Mouse (Mus musculus) layer of hippocampus, postnatal 36 days (tissue): ENCODE results near the gene Nkx6-2. TPM values are rescaled to one million over a fixed set of nuclear protein-coding genes. Genes with fewer than 3 reads are reported as not detected.

Experiments
- DNase-seq, 2 experiments: peaks; one replicate each; pipeline ENCODE4 v3.0.0; 2022
- total RNA-seq, 2 experiments: library from RNA; stranded (reverse); gene quantifications; 2 replicates each; pipeline ENCODE4 v1.2.3; 2021

Gene Nkx6-2
- total RNA-seq, 2 experiments from 2014 or later, result 9.2 to 9.9 TPM

DNA sequence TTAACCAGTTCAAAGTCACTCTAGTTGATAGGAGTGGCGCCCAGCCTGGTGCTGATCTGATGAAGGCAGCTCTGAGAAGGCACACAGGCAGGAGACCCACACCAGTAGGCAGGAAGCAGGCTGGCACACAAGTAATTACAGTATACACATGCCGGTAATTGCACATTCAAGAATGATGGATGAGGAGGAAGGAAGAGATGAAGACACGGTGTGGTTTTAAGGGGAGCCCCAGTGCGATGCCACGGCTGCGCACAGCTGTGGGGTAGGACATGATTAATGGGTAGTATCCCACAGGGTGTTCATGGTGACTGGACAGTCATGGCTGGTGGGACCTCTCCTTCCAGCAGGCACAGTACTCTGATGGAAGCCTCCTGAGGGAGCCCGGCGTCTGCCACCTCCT, 16.1 kb downstream of the Nkx6-2 start:
- no peak for DNase-seq

DNA sequence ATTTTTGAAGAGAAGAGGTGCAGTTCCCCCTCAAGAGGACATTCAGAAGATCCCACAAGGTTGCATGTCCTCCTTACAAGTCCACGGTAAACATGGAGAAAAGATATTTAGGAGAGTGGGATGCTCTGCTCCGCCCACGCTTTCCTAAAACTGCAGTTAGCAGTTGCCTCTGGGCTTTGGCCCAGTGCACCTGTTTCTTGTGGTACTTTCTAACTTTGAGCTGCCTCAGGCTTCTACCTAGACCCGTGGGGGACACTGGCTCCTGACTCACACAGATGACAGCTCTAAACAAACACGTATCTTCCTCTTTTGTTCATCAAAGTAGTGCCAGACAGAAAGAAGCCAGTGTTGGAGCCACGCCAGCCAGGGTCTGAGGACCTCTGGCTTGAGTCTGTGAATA, 16.6 kb downstream of the Nkx6-2 start:
- no peak for DNase-seq

DNA sequence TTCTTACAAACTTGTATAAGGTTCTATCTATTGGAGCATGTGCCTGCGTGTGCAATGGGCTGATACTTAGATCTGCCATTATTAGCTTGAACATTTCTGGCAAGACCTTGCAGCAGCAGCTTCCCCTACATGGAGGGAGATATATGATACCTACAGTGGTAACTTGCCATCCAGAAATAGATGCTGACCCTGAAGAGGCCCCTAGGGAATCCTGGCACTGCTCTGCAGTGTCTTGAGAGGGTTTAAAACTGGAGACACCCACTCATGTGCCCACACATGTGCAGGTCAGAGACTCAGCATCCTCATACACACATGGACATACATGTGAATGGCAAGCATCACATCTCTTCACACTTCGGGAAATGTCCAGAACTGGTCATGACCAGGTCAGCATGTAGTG, 18.4 kb downstream of the Nkx6-2 start:
- no peak for DNase-seq

DNA sequence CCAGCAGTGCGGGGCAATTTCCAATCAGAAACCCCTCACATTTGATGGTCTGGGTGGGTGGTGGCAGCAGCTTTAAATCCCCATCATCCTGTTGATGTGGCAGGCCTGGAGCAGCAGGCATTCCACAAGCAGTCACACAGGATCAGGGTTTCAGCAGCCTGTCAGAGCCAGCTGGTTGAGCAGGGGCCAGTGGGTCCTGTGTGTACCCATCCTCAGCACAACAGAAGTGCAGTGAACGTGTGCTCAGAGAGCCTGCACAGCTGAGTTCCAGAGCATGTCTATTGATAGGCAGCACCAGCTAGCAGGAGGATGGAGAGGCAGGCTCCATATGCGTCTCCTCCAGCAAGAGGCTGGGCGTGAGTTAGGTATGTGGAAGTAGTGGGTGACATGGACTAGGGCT, 19.2 kb downstream of the Nkx6-2 start:
- no peak for DNase-seq

DNA sequence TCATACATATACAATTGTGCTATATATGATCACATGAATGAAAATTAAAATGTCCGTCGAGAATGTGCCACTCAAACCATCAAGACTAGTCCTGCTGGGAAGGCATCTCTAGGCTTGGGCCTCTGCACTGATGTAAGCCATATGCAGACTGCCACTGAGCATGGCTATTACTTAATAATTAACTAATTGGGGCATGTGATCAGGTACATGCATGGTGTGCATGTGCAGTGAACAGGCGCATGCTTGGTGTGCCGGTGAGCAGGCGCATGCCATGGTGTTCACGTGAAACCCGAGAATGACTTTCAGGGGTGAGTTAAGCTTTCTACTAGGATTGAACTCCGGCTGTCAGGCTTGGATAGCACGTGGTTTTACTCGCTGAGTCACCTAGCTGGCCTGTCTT, 22.9 kb downstream of the Nkx6-2 start:
- DNase-seq, result no peak

DNA sequence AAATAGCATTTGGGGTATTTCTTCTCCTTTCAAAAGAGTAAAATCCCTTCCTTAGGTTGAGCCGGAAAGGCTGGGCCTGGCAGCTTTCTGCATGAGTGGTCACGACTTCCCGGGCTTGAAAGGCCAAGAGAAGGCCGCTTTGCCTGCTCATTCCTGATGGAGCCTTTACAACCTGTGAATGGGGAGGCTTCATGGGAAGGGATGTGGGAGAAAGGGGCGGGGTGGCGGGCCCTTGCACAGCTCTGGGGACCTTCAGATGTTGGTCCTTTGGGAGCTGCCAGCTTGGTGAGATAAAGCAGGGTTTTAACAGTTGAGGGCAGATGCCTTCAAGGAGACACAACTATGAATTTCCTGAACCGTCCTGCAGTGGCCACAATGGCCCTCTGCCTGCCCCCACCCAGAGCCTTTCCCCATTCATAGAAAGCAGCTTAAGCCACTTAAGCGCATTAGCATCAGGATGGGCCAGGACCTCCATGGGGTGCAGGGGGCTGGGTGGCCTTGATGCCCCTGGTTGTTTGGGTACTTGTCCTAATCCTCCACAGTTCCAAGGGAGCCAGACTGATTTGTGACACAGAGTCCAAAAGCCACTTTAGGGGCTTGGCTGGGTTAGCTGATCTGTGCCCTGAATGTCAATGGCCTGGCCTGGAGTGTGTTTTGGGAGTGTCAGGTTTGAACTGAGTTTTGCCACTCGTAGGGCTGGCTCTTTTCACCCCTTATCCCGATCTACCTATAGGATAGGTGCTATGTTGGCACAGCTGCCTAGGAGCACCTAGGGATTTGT, 25.7 kb downstream of the Nkx6-2 start:
- no peak for DNase-seq

DNA sequence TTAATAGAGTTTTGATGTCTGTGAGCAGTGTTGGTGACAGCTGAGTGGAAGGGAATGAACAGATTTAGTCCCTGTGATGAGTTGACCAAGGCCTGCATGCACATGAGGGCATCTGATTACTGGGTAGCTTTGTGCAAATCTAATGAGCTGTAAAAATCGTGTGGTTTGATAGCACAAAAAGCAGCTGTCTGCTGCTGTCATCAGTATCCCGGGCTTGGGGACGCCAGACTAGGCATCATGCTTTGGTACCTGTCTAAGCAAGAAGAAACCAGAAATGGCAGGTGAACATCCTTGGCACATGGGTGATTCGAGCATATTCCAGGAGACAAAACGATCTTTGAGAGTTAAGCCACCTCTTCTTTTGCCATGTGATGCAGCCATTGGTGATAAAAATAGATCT, 26.3 kb downstream of the Nkx6-2 start:
- no peak for DNase-seq

DNA sequence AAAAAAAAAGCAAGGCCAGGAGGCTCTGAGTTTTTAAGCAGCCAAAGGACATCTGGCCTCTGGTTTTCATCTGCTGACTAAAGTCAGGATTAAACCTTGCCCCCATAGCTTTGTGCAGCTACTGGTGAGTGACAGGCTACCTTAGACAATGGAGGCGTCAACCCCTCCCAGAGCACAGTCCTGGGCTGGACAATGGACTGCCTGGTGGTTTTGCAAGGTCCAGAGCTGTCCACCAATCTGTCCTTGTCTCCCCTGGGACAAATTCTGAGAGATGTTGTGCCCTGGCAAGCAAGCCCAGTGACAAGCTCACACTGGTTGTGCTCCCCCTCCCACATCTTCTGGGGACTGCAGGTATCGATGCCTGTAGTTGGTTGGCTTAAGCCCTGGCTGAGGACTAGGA, 31.1 kb downstream of the Nkx6-2 start:
- no peak for DNase-seq

DNA sequence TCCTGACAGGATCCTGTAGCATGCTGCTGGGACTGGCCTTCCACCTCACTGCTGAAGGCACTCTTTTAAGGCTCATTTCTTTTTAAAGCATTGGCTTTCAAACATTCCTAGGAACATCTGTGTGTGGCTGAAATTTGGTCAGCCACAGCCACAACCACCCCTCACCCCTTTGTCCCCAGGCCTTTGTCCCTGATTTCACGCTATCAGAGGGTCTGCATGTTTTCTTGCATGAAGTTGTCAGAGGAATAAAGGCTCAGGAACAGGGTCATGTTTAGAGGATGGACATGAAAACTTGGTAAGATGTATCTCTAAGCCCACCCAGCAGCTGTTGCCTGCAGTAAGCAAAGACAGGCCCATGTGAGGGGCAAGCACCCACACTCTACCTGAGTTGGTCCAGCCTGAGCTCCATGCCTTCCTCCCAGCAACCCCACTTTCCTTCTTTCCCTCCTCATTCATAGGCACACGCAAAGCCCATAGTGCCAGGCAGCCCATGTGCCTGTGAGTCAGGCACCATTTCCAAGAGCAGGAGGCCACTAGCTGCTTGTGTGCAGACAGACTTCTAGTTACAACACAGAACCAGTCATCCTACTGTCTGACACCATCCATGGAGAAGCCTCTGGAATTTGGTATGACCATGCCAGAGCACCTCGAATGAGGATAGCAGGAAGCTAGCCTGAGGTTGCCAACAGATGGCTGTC, 32.4 kb downstream of the Nkx6-2 start:
- no peak for DNase-seq

DNA sequence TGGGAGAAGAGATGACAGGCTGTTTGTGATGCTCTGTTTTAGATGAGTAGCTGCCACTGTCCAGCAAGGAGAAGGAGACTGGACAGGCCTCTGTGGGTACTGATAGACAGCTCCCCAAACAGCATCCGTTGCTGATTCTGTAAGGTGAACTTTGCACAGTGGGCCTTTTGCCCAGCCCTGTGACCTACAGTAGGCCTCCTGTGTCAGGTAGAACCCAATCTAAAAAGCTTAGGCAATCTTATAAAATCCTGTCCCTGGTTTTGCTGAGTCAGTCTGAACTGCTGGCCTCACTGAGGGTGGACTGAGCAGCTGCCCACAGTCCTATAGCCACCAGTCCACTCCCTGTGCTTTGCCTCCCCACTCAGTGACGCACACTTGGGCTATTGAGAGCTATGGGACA, 35.3 kb downstream of the Nkx6-2 start:
- DNase-seq, result no peak

DNA sequence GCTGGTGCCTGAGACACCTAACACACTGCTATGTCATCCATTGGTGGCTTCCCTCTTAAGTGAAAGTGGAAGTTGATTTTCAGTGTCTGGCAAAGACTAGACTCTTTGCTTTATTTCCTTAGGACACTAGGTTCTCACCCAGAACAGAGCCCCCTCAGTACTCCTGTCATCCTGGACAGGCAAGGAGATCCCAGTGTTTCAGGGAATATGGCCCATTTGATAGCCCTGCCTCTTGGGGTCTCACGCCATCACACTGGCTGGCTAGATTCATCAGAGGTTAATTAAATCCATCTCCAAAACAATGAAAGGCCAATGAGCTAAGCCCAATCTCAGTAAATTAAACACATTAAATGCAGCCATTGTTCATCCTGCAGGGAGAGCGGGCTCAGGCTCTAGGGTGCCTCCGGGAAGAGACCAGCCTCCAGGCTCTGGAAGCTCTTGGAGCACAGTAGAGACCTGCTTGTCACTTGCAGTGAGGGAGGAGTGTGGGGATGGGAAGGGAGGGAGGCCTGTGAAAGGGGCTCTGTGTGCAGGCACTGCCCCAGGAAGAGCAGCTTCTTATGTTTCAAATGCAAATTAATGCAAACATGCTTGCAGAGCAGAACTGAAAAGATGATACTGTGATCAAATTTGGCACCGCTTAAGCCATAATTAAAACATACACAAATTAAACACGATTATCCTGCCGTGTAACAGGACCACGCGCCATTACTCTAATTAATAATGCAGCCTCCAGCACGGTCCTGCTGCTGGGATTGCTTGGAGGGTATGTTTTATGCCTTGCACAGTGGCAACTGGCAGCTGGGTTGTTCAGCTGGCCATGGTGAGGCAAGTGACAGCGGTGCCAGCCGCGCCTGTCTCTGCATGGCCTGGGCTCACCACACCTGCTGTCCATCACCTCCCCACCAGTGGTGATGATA, 37.6 kb downstream of the Nkx6-2 start:
- DNase-seq, result peak; percentile 44 to 54

DNA sequence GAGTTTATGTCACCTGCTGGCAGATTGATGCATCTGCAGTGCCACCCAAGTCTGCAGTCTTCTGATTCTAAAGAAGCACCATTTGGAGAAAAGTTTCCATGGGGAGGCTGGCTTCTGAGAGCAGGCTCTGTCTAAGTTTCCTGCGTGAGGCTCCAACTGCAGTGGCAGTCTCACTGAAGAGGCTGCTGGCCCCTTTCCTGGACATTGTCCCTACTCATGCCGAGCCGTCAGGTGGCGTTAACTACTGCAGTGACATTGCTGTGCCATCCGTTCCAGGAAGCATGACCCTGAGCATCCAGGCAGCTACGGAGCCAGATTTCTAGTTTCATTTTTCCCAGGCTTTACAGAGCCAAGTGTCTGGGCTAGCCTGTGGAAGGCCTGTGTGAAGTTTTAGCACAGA, 41.2 kb downstream of the Nkx6-2 start:
- no peak for DNase-seq

DNA sequence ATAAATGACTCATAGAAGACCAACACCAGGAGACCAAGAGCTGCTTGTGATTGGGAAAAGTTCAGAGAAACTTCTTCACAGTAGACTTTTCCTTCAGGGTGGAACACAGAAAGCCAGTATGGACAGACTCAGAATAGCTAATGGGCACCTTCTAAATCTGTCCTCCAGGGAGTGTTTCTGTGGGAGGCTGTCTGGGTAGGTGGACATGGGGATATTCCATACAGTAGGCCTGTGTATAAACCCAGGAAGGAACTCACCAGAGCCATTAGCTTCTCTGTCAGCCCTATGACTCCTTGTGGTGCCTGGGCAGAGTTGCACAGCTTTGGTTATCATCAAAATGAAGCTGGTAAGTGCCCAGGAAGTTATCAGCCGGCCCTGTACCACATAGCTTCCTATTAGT, 42.0 kb downstream of the Nkx6-2 start:
- DNase-seq, result no peak

DNA sequence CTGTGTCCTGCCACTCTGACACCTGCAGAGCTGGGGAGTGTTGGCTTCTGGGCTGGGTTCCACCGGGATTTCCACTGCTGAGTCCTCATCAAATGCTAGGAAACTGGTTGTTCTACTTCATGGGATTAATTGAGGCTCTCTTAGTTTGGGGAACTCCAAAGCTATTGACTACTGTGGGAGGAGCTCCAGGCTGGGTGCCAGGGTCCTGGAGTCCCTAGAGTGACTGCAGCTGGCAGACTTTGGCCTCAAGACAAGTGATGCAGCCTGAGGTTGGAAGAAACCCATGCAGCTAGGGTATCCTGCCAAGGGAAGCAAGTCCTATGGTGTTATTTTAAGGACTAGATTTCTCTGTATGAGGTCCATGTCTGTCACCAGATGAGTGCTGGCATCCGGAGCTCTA, 44.1 kb downstream of the Nkx6-2 start:
- DNase-seq, result peak in 1 of 2 experiments; percentile 41

DNA sequence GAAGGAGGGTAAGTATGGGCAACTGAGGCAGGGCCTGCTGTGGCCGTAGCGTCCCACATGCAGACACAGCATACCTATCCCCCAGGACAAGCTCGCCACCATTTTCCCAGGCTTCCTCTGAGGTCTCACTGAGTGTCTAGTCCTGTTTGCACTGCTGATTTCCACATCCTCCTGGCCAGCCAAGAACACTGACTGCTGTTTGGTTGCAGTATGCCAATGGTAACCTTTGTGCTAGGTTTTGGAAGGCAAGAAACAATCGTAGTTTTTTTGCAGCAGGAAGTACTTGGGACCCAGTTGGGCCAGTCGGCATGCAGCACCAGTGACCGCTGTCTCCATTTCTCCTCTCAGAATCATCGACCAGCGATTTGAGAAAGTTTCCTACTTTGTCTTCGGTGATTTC, 44.8 kb downstream of the Nkx6-2 start:
- DNase-seq, result no peak

DNA sequence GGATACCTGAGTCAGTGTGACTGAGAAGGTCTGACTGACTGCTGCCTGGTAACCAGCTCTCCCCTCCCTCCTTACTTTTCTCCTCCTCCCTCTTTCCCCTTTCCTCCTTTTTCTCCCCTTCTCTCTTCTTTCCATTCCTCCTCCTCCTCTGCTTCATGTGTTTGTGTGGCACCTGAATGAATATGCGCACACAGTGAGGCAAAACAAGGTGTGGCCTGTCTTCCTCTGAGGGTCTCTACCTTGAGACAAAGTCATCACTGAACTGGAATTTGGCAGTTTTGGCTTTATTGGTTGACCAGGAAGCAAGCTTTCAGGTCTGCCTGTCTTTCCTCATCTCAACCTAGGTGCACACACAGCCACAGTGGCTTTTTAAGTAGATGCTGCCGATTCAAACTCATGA, 45.8 kb downstream of the Nkx6-2 start:
- DNase-seq, result no peak

DNA sequence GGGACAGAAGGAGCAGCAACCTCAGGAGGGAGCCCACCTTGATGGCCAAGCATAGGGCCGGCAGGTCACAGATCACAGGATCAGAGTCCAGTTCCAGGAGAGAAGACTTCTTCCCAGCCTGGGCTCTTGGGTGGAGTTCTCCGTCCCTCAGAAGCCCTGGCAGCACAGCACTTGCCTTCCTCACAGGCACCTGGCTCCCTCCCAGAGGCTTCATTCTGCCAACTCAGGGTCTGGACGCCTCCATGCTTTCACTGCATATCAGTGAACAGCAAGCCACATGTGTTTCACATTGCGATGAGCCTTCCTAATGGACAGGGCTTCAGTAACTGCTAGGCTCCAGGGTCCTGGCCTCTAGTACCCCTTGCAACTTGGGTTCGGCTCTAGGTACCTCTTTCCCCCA, 46.3 kb downstream of the Nkx6-2 start:
- DNase-seq, result no peak

DNA sequence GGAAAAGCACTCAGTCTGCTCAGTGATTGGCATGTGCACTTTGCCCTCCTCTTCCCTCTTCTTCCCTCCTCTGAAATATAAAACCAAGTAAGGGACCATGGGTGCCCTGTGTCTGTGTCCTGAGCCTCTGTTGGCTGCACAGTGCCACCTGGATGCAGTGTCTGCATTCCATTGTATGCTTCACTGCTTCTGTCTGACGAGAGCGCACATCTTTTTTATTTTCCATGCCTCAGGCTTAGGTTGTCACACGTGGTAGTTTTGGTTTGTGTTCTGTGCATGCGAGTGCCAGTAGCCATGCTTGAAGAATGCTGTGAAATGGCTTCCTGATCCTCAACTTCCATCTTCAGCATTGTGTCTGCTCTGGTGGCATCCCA, 51.2 kb downstream of the Nkx6-2 start:
- no peak for DNase-seq

DNA sequence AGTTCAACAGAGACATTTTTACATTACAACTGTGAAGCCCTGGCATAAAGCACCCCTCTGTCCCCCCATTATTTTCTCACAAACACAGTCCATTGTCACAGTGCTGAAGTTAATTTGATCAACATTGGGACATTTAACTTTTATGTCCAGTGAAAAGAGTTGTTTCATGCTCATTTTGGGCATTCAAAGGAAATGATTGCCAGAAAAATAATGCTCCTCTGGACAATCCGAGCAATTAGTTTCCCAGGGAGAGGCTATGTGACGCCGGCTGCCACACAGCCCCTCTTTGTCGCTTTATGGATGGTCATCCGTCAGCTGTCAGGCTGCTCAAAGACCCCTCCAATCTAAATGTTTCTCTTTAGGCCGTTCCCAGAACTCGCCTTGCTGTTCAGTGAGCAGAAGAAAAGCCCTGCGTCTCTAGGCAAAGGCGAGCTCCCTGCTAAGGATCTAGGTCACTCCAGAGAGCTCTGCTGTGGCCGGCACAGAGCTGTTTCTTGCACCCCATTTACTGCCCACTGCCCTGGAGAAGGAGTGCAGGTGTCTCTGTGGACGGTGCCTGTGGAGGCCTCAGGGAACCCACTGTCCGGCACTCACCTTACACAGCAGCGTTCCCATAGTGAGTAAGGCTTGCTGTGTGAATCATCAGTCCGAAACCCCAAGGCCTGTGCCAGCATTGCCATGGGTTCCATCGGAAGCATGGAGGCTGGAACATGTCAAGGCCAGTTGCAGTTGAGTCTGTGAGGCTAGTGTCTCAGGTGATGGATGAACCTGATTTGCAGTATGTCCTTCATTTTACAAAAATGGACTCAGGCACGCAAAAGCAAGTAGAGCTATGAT, 51.8 kb downstream of the Nkx6-2 start:
- no peak for DNase-seq
